Mouse (Mus musculus) layer of hippocampus, adult 8-10 months (tissue): ENCODE results near the gene Pole. TPM values are rescaled to one million over a fixed set of nuclear protein-coding genes. Genes with fewer than 3 reads are reported as not detected.

Experiments used
- total RNA-seq, 4 experiments: library from RNA; stranded (reverse); gene quantifications; 2 replicates each; pipeline ENCODE4 v1.2.4; 2022

Pole gene
- total RNA-seq, 4 experiments from 2014 or later: 1.4 to 2.2 (median 2.1) TPM

Other genes with a start within 250 kb of the Pole start
- gene Gm17655, start 213.8 kb upstream of the Pole start, total RNA-seq: 10 to 100 TPM in 2 of 4 experiments, 1 to 10 TPM in 2; 4.8 to 15.5 (median 11.4) TPM
- gene Gm35315, start 191.9 kb upstream of the Pole start, total RNA-seq: 1 to 10 TPM in 1 of 4 experiments, under 1 TPM in 3; 0.35 to 1.0 (median 0.68) TPM
- gene Plcxd1, start 186.3 kb upstream of the Pole start, total RNA-seq: 1 to 10 TPM; 4.7 to 7.2 (median 5.7) TPM
- gene Gtpbp6, start 178.1 kb upstream of the Pole start, total RNA-seq: 10 to 100 TPM; 83.8 to 92.2 (median 89.3) TPM
- 10 to 100 TPM; 14.4 to 18.4 (median 16.9) TPM for gene Zfp605, start 176.2 kb upstream of the Pole start, total RNA-seq
- gene Chfr, start 150.5 kb upstream of the Pole start, total RNA-seq: 10 to 100 TPM; 46.2 to 67.9 (median 48.7) TPM
- gene Golga3, start 109.6 kb upstream of the Pole start, total RNA-seq: 10 to 100 TPM; 49.5 to 52.7 (median 50.6) TPM
- gene Ankle2, start 55.3 kb upstream of the Pole start, total RNA-seq: 10 to 100 TPM; 37.4 to 49.0 (median 41.3) TPM
- gene Pgam5, start 16.4 kb upstream of the Pole start, total RNA-seq: 10 to 100 TPM; 52.1 to 57.2 (median 54.9) TPM
- gene Pxmp2, start 120 bp upstream of the Pole start, total RNA-seq: 1 to 10 TPM; 8.3 to 9.5 (median 8.8) TPM
- under 1 TPM in 3 of 4 experiments, not detected in 1; 0.21 to 0.39 (median 0.27) TPM for gene P2rx2, start 56.9 kb downstream of the Pole start, total RNA-seq
- not detected for gene Lrcol1, start 58.4 kb downstream of the Pole start, total RNA-seq
- 10 to 100 TPM; 64.9 to 81.4 (median 71.7) TPM for gene Fbrsl1, start 162.2 kb downstream of the Pole start, total RNA-seq